Mouse (Mus musculus) ovary, adult 2 months (tissue): Measurements from ENCODE around the gene Nme8. TPM values are rescaled to one million over a fixed set of nuclear protein-coding genes. Genes with fewer than 3 reads are reported as not detected.

Experiments used
- polyA plus RNA-seq: library from polyadenylated mRNA; depleted of rRNA; stranded (reverse); fragments of >200 nt; gene quantifications from 2 replicates; pipeline ENCODE4 v1.2.3, GENCODE M21; 2012; rRNA removed

Gene Nme8
- not detected in 2 replicates for polyA plus RNA-seq

GRCm38 (mm10) chr13:19697790-19698189, at the start of gene Nme8:
Gene Nme8 (minus strand): TSS chr13:19697794.

GRCm38 (mm10) chr13:19622573-19623227, 74.9 kb downstream of the Nme8 start, which contains the start of gene Sfrp4:
Gene Sfrp4 (plus strand): TSS chr13:19623104.

GRCm38 (mm10) chr13:19619216-19619927, 78.2 kb downstream of the Nme8 start, which contains the start of gene Epdr1:
Gene Epdr1 (minus strand): TSS chr13:19619927.

Other genes starting within 250 kb of the Nme8 start
- gene Epdr1, start 77.9 kb downstream of the Nme8 start, polyA plus RNA-seq, result 155 and 204 TPM in 2 replicates
- 786 and 1,058 TPM in 2 replicates for gene Sfrp4, start 74.7 kb downstream of the Nme8 start, polyA plus RNA-seq
- gene Gpr141, start 126.5 kb upstream of the Nme8 start, polyA plus RNA-seq, result 0.31 and 0.62 TPM in 2 replicates